Mouse (Mus musculus) embryonic facial prominence, embryonic 11.5 days (tissue): Measurements from ENCODE around the gene Gm8247. TPM values are rescaled to one million over a fixed set of nuclear protein-coding genes. Genes with fewer than 3 reads are reported as not detected.
"Not testable (repeated sequence)": the region's sequence is repeated elsewhere in the genome, so short reads cannot be mapped to it uniquely, and the experiment has no call there.

ENCODE experiments used
- ATAC-seq: fragments of 200-750 bp; cut with Nextera tagmentation; replicated peaks from 2 replicates; pipeline ENCODE4 v1.8.0; 2017; ENCODE audit warnings: low read depth; ENCODE audit not compliant: insufficient number of reproducible peaks, low FRiP score, low TSS enrichment
- DNase-seq: peaks from one replicate; pipeline ENCODE4 v3.0.0-alpha.2; 2015; ENCODE audit warnings: low spot score
- H3K27ac ChIP-seq: fragments of 300-500 bp; sonication (generic); replicated peaks from 2 replicates; pipeline ENCODE4 v1.5.1; 2014; ENCODE audit warnings: mild to moderate bottlenecking, low read depth, low read length, control low read depth
- H3K27me3 ChIP-seq: fragments of 300-500 bp; sonication (generic); 2 replicates; pipeline ENCODE4 v1.6.1; 2014; ENCODE audit warnings: mild to moderate bottlenecking, low read length, moderate library complexity, mixed read lengths; ENCODE audit not compliant: control insufficient read depth, insufficient read depth
- H3K36me3 ChIP-seq: fragments of 300-500 bp; sonication (generic); replicated peaks from 2 replicates; pipeline ENCODE4 v1.6.1; 2014; ENCODE audit warnings: low read depth, mild to moderate bottlenecking, low read length, moderate library complexity, mixed read lengths; ENCODE audit not compliant: control insufficient read depth, insufficient read depth
- H3K4me1 ChIP-seq: fragments of 300-500 bp; sonication (generic); 2 replicates; pipeline ENCODE4 v1.6.1; 2014; ENCODE audit warnings: low read length, mixed read lengths; ENCODE audit not compliant: control insufficient read depth, insufficient read depth
- H3K4me2 ChIP-seq: fragments of 300-500 bp; sonication (generic); 2 replicates; pipeline ENCODE4 v1.6.1; 2014; ENCODE audit warnings: low read depth, mild to moderate bottlenecking, control low read depth, low read length, moderate library complexity
- H3K4me3 ChIP-seq: fragments of 300-500 bp; sonication (generic); 2 replicates; pipeline ENCODE4 v1.5.1; 2014; ENCODE audit warnings: low read depth, low read length, control low read depth
- H3K9ac ChIP-seq: fragments of 300-500 bp; sonication (generic); replicated peaks from 2 replicates; pipeline ENCODE4 v1.6.1; 2014; ENCODE audit warnings: mild to moderate bottlenecking, control low read depth, low read length
- H3K9me3 ChIP-seq: fragments of 300-500 bp; sonication (generic); replicated peaks from 2 replicates; pipeline ENCODE4 v1.6.1; 2016; ENCODE audit warnings: mild to moderate bottlenecking, low read length, inconsistent platforms, mixed read lengths; ENCODE audit not compliant: control insufficient read depth
- WGBS: fragments of 180-500 bp; shearing (Covaris S2); extraction: QIAGEN DNeasy Blood & Tissue Kit; methylation state at CpG from one replicate; pipeline ENCODE4 v1.1.7; 2014; 5-methylcytosine and 5-hydroxymethylcytosine counted together
- polyA plus RNA-seq: library from polyadenylated mRNA; unstranded; fragments of >200 nt; fragmentation: Nextera tagmentation; extraction: Ambion mirVana; gene quantifications from 2 replicates; pipeline ENCODE4 v1.2.1, GENCODE M21; 2014

Gene Gm8247
- polyA plus RNA-seq, result not detected in 2 replicates

GRCm38 (mm10) chr14:44582853-44583252 is at the start of gene Gm8247:
Gm8247 (plus strand) TSS chr14:44583153.
- H3K27ac ChIP-seq, ATAC-seq, H3K4me2 ChIP-seq, H3K36me3 ChIP-seq, H3K4me3 ChIP-seq, DNase-seq, H3K9me3 ChIP-seq, H3K27me3 ChIP-seq, H3K9ac ChIP-seq, H3K4me1 ChIP-seq: not testable (repeated sequence)
- WGBS, result 81% methylated on average over 4 of the region's 4 CpGs

GRCm38 (mm10) chr14:44547961-44548360 is 35.0 kb upstream of the Gm8247 start:
- WGBS, result 86% methylated on average over 3 of the region's 5 CpGs
- not testable (repeated sequence) for H3K4me1 ChIP-seq, H3K9ac ChIP-seq, DNase-seq, ATAC-seq, H3K36me3 ChIP-seq, H3K4me3 ChIP-seq, H3K27ac ChIP-seq, H3K9me3 ChIP-seq, H3K27me3 ChIP-seq, H3K4me2 ChIP-seq

- not testable (repeated sequence) for H3K27me3 ChIP-seq, H3K9ac ChIP-seq, H3K36me3 ChIP-seq, H3K9me3 ChIP-seq, DNase-seq, H3K27ac ChIP-seq, H3K4me2 ChIP-seq, H3K4me3 ChIP-seq, ATAC-seq, H3K4me1 ChIP-seq
- 79% methylated on average over 2 of the region's 2 CpGs for WGBS
Observed at GRCm38 (mm10) chr14:44591765-44592164, 8.8 kb downstream of the Gm8247 start.

- not testable (repeated sequence) for H3K36me3 ChIP-seq, H3K4me1 ChIP-seq, H3K27ac ChIP-seq, H3K9ac ChIP-seq, H3K4me3 ChIP-seq, H3K4me2 ChIP-seq, ATAC-seq, H3K9me3 ChIP-seq, DNase-seq, H3K27me3 ChIP-seq
- 86% methylated on average over 4 of the region's 4 CpGs for WGBS
Observed at GRCm38 (mm10) chr14:44627737-44628136, 44.8 kb downstream of the Gm8247 start, which contains the start of gene Gm5624. Gm5624 (minus strand) TSS chr14:44627938.

Other genes with a start within 250 kb of the Gm8247 start
- gene Gm5930, start 244.6 kb upstream of the Gm8247 start, polyA plus RNA-seq, result not detected in 2 replicates
- not detected in 2 replicates for gene Gm8229, start 217.8 kb upstream of the Gm8247 start, polyA plus RNA-seq
- gene Gm3371, start 172.5 kb upstream of the Gm8247 start, polyA plus RNA-seq, result not detected in 2 replicates
- gene Gm8232, start 149.5 kb upstream of the Gm8247 start, polyA plus RNA-seq, result not detected in 2 replicates
- not detected in 2 replicates for gene BC061237, start 90.7 kb upstream of the Gm8247 start, polyA plus RNA-seq
- not detected in 2 replicates for gene Gm17093, start 64.9 kb upstream of the Gm8247 start, polyA plus RNA-seq
- not detected in 2 replicates for gene Gm5624, start 44.8 kb downstream of the Gm8247 start, polyA plus RNA-seq
- gene Gm8257, start 123.3 kb downstream of the Gm8247 start, polyA plus RNA-seq, result 0.20 TPM in 1 of 2 replicates, not detected in the other
- not detected in 2 replicates for gene Gm8267, start 167.2 kb downstream of the Gm8247 start, polyA plus RNA-seq